Mouse (Mus musculus): Measurements from ENCODE around the gene Camk2d. TPM values are rescaled to one million over a fixed set of nuclear protein-coding genes. Genes with fewer than 3 reads are reported as not detected.

Camk2d gene
- total and polyA plus RNA-seq, 3 experiments, result 0.07 to 0.35 TPM; not detected in 1

- Histone ChIP-seq H3K79me2 (ENCODE audit: control insufficient read depth, insufficient read depth, low read length, poor library complexity) (no peaks in the 10 kb centered on the region), H3K27me3 (ENCODE audit: control insufficient read depth in 1 of 2, insufficient read depth in 2 of 2, low read length in 2 of 2) (no peaks in the 10 kb centered on the region), H3K4me1 (ENCODE audit: control insufficient read depth in 1 of 2, insufficient read depth in 2 of 2, low read length in 2 of 2) (no peaks in the 10 kb centered on the region), H3K9ac (ENCODE audit: control insufficient read depth, low read depth, low read length, poor library complexity, severe bottlenecking) (no peak overlapping the region), H3K36me3 (ENCODE audit: control insufficient read depth in 1 of 2, insufficient read depth in 2 of 2, low read length in 2 of 2) (no peaks in the 10 kb centered on the region; a peak in 1 of 4 replicates), H3K27ac (ENCODE audit: control insufficient read depth, low read depth, low read length) (no peak overlapping the region), H3K4me3 (ENCODE audit: control insufficient read depth in 1 of 2, insufficient read depth in 1 of 2, low read depth in 2 of 2, low read length in 2 of 2) (no peak overlapping the region), H3K9me3 (replicated peaks; ENCODE audit: insufficient read depth, low read length) (no peaks in the 10 kb centered on the region)
- peak; percentile 32 for DNase-seq (ENCODE audit: low read depth, low spot score)
- TF ChIP-seq ZMIZ1 (IDR thresholded peaks at IDR 0.05; ENCODE audit: low read depth, low read length) (no peak), RAD21 (IDR thresholded peaks at IDR 0.05; ENCODE audit: low read depth, low read length) (no peak), MAZ (IDR thresholded peaks at IDR 0.05; ENCODE audit: low read depth, low read length) (no peak), MYC (IDR thresholded peaks at IDR 0.05; ENCODE audit: low read depth, low read length) (no peak), NRF1 (IDR thresholded peaks at IDR 0.05; ENCODE audit: insufficient read depth, low read depth, low read length, poor library complexity, severe bottlenecking) (no peak), SIN3A (IDR thresholded peaks at IDR 0.05; ENCODE audit: low read length) (no peak), CTCF (IDR thresholded peaks at IDR 0.05 in 2 of 3, conservative IDR thresholded peaks at IDR 0.05 in 1 of 3; ENCODE audit: control insufficient read depth in 1 of 3, insufficient read depth in 1 of 3, low read depth in 2 of 3, low read length in 3 of 3, poor library complexity in 1 of 3, severe bottlenecking in 1 of 3) (no peak), RCOR1 (IDR thresholded peaks at IDR 0.05; ENCODE audit: low read depth, low read length) (no peak), MAX (IDR thresholded peaks at IDR 0.05; ENCODE audit: low read length) (no peak), BHLHE40 (IDR thresholded peaks at IDR 0.05; ENCODE audit: borderline replicate concordance, low read depth, low read length) (no peak), HCFC1 (IDR thresholded peaks at IDR 0.05; ENCODE audit: low read depth, low read length) (no peak), TAL1 (IDR thresholded peaks at IDR 0.05; ENCODE audit: low read length) (no peak), E2F4 (IDR thresholded peaks at IDR 0.05; ENCODE audit: borderline replicate concordance, low read depth, low read length) (no peak), SMC3 (IDR thresholded peaks at IDR 0.05; ENCODE audit: low read depth, low read length) (no peak), UBTF (IDR thresholded peaks at IDR 0.05; ENCODE audit: borderline replicate concordance, insufficient read depth, low read depth, low read length) (no peak), ZC3H11A (IDR thresholded peaks at IDR 0.05; ENCODE audit: low read depth, low read length) (no peak), CHD1 (IDR thresholded peaks at IDR 0.05; ENCODE audit: low read depth, low read length) (no peak), CHD2 (IDR thresholded peaks at IDR 0.05; ENCODE audit: low read length) (no peak)
Observed at GRCm38 (mm10) chr3:126696620-126697019, 100.5 kb downstream of the Camk2d start.

GRCm38 (mm10) chr3:126699740-126700139 lies 103.6 kb downstream of the Camk2d start:
- H3K27me3 ChIP-seq (ENCODE audit: control insufficient read depth in 1 of 2, insufficient read depth in 2 of 2, low read length in 2 of 2), result no peaks in the 10 kb centered on the region
- no peak overlapping the region for H3K27ac ChIP-seq (ENCODE audit: control insufficient read depth, low read depth, low read length)
- peak overlapping the region in 1 of 2 experiments; percentile 19; a peak in 1 of 4 replicates for H3K4me3 ChIP-seq (ENCODE audit: control insufficient read depth in 1 of 2, insufficient read depth in 1 of 2, low read depth in 2 of 2, low read length in 2 of 2)
- H3K79me2 ChIP-seq (ENCODE audit: control insufficient read depth, insufficient read depth, low read length, poor library complexity), result no peaks in the 10 kb centered on the region
- H3K36me3 ChIP-seq (ENCODE audit: control insufficient read depth in 1 of 2, insufficient read depth in 2 of 2, low read length in 2 of 2), result no peaks in the 10 kb centered on the region
- no peaks in the 10 kb centered on the region for H3K9me3 ChIP-seq (replicated peaks; ENCODE audit: insufficient read depth, low read length)
- H3K4me1 ChIP-seq (ENCODE audit: control insufficient read depth in 1 of 2, insufficient read depth in 2 of 2, low read length in 2 of 2), result no peaks in the 10 kb centered on the region
- no peak for DNase-seq (ENCODE audit: low read depth, low spot score)
- TF ChIP-seq POLR2A (IDR thresholded peaks at IDR 0.05; ENCODE audit: control insufficient read depth in 1 of 2, insufficient read depth in 1 of 2, low read depth in 1 of 2, low read length in 2 of 2, poor library complexity in 1 of 2), result no peak
- TF ChIP-seq CHD2 (IDR thresholded peaks at IDR 0.05; ENCODE audit: low read length), result no peak
- no peak for TF ChIP-seq SMC3 (IDR thresholded peaks at IDR 0.05; ENCODE audit: low read depth, low read length)
- no peak for TF ChIP-seq TBP (IDR thresholded peaks at IDR 0.05; ENCODE audit: low read depth, low read length)
- no peak for TF ChIP-seq RAD21 (IDR thresholded peaks at IDR 0.05; ENCODE audit: low read depth, low read length)
- TF ChIP-seq MAZ (IDR thresholded peaks at IDR 0.05; ENCODE audit: low read depth, low read length), result no peak
- TF ChIP-seq SIN3A (IDR thresholded peaks at IDR 0.05; ENCODE audit: low read length), result no peak
- TF ChIP-seq ZMIZ1 (IDR thresholded peaks at IDR 0.05; ENCODE audit: low read depth, low read length), result no peak
- no peak for TF ChIP-seq ETS1 (IDR thresholded peaks at IDR 0.05; ENCODE audit: low read depth, low read length)
- TF ChIP-seq MXI1 (IDR thresholded peaks at IDR 0.05; ENCODE audit: low read depth, low read length), result no peak
- no peak for TF ChIP-seq USF2 (IDR thresholded peaks at IDR 0.05; ENCODE audit: borderline replicate concordance in 1 of 2, insufficient read depth in 1 of 2, low read depth in 1 of 2, low read length in 2 of 2)
- TF ChIP-seq POLR2AphosphoS2 (IDR thresholded peaks at IDR 0.05; ENCODE audit: low read length), result no peak
- TF ChIP-seq HCFC1 (IDR thresholded peaks at IDR 0.05; ENCODE audit: low read depth, low read length), result no peak
- no peak for TF ChIP-seq CHD1 (IDR thresholded peaks at IDR 0.05; ENCODE audit: low read depth, low read length)
- TF ChIP-seq ZKSCAN1 (IDR thresholded peaks at IDR 0.05; ENCODE audit: low read depth, low read length), result no peak
- TF ChIP-seq ZNF384 (IDR thresholded peaks at IDR 0.05; ENCODE audit: low read depth, low read length), result no peak
- no peak for TF ChIP-seq MAX (IDR thresholded peaks at IDR 0.05; ENCODE audit: low read length)
- TF ChIP-seq ELF1 (IDR thresholded peaks at IDR 0.05; ENCODE audit: low read depth, low read length), result no peak
- no peak for TF ChIP-seq POLR2AphosphoS5 (IDR thresholded peaks at IDR 0.05; ENCODE audit: borderline replicate concordance, low read depth, low read length)
- TF ChIP-seq MEF2A (IDR thresholded peaks at IDR 0.05; ENCODE audit: extremely low read depth, insufficient replicate concordance, low read depth, low read length, poor library complexity, severe bottlenecking), result no peak
- no peak overlapping the region for H3K9ac ChIP-seq (ENCODE audit: control insufficient read depth, low read depth, low read length, poor library complexity, severe bottlenecking)

Measured in MEL (cell line).